Mouse (Mus musculus): ENCODE data around the gene Alms1. TPM values are rescaled to one million over a fixed set of nuclear protein-coding genes. Genes with fewer than 3 reads are reported as not detected.
A peak's percentile ranks its signal among the peaks of the same experiment; 100 is the strongest.
"Not testable (repeated sequence)": the region's sequence is repeated elsewhere in the genome, so short reads cannot be mapped to it uniquely, and the experiment has no call there.

Gene Alms1
- total RNA-seq (2022): 1 to 10 TPM; 2.0 to 2.1 (median 2.0) TPM

- peak; percentile 89 for DNase-seq (ENCODE audit: low spot score)
Measured at GRCm38 (mm10) chr6:85587396-85588143, at the start of gene Alms1. Gene Alms1, plus strand, starts transcription at chr6:85587531.

GRCm38 (mm10) chr6:85543351-85544175, 43.8 kb upstream of the Alms1 start:
- no peak for DNase-seq (ENCODE audit: low spot score)

- no peak for DNase-seq (ENCODE audit: low spot score)
Measured at GRCm38 (mm10) chr6:85544251-85544881, 43.0 kb upstream of the Alms1 start.

- DNase-seq (ENCODE audit: low spot score): no peak
Measured at GRCm38 (mm10) chr6:85547642-85548041, 39.7 kb upstream of the Alms1 start.

GRCm38 (mm10) chr6:85562374-85562773, 25.0 kb upstream of the Alms1 start:
- DNase-seq (ENCODE audit: low spot score): no peak

- no peak for DNase-seq (ENCODE audit: low spot score)
Measured at GRCm38 (mm10) chr6:85572816-85573215, 14.5 kb upstream of the Alms1 start.

- no peak for DNase-seq (ENCODE audit: low spot score)
Measured at GRCm38 (mm10) chr6:85581688-85582087, 5.6 kb upstream of the Alms1 start.

- DNase-seq (ENCODE audit: low spot score): no peak
Measured at GRCm38 (mm10) chr6:85584612-85585011, 2.7 kb upstream of the Alms1 start.

- DNase-seq (ENCODE audit: low spot score): no peak
Measured at GRCm38 (mm10) chr6:85586805-85587367, 445 bp upstream of the Alms1 start.

- no peak for DNase-seq (ENCODE audit: low spot score)
Measured at GRCm38 (mm10) chr6:85588164-85588563, 833 bp downstream of the Alms1 start.

- DNase-seq (ENCODE audit: low spot score): no peak
Measured at GRCm38 (mm10) chr6:85588568-85588967, 1.2 kb downstream of the Alms1 start.

GRCm38 (mm10) chr6:85590116-85590515, 2.8 kb downstream of the Alms1 start:
- DNase-seq (ENCODE audit: low spot score): no peak

- DNase-seq (ENCODE audit: low spot score): no peak
Measured at GRCm38 (mm10) chr6:85599310-85599709, 12.0 kb downstream of the Alms1 start.

- DNase-seq (ENCODE audit: low spot score): no peak
Measured at GRCm38 (mm10) chr6:85610511-85610910, 23.2 kb downstream of the Alms1 start.

GRCm38 (mm10) chr6:85620826-85621225, 33.5 kb downstream of the Alms1 start:
- DNase-seq (ENCODE audit: low spot score): no peak

- DNase-seq (ENCODE audit: low spot score): no peak
Measured at GRCm38 (mm10) chr6:85621600-85621999, 34.3 kb downstream of the Alms1 start.

GRCm38 (mm10) chr6:85624511-85624910, 37.2 kb downstream of the Alms1 start:
- DNase-seq (ENCODE audit: low spot score): no peak

- DNase-seq (ENCODE audit: low spot score): no peak
Measured at GRCm38 (mm10) chr6:85633165-85633564, 45.8 kb downstream of the Alms1 start.

- DNase-seq (ENCODE audit: low spot score): no peak
Measured at GRCm38 (mm10) chr6:85653244-85653643, 65.9 kb downstream of the Alms1 start.

- peak; percentile 41 for DNase-seq (ENCODE audit: low spot score)
Measured at GRCm38 (mm10) chr6:85701943-85702342, 114.6 kb downstream of the Alms1 start.

GRCm38 (mm10) chr6:85709206-85709605, 121.9 kb downstream of the Alms1 start:
- not testable (repeated sequence) for DNase-seq (ENCODE audit: low spot score)

GRCm38 (mm10) chr6:85709607-85710006, 122.3 kb downstream of the Alms1 start:
- not testable (repeated sequence) for DNase-seq (ENCODE audit: low spot score)
